Mouse (Mus musculus): Measurements from ENCODE around the gene Parvg.

Parvg gene

GRCm38 (mm10) chr15:84351342-84351741, 27.5 kb downstream of the Parvg start:
- DNase-seq (ENCODE audit: low read depth, low spot score) = no peak

- no peak for DNase-seq (ENCODE audit: low read depth, low spot score)
Observed at GRCm38 (mm10) chr15:84351915-84352844, 28.4 kb downstream of the Parvg start.

GRCm38 (mm10) chr15:84355081-84355480, 31.3 kb downstream of the Parvg start:
- no peak for DNase-seq (ENCODE audit: low read depth, low spot score)

- no peak for DNase-seq (ENCODE audit: low read depth, low spot score)
Observed at GRCm38 (mm10) chr15:84364746-84365145, 40.9 kb downstream of the Parvg start.

- DNase-seq (ENCODE audit: low read depth, low spot score) = no peak
Observed at GRCm38 (mm10) chr15:84365675-84366381, 42.0 kb downstream of the Parvg start.

GRCm38 (mm10) chr15:84366574-84366989, 42.8 kb downstream of the Parvg start:
- no peak for DNase-seq (ENCODE audit: low read depth, low spot score)

GRCm38 (mm10) chr15:84367402-84367801, 43.6 kb downstream of the Parvg start:
- no peak for DNase-seq (ENCODE audit: low read depth, low spot score)

- no peak for DNase-seq (ENCODE audit: low read depth, low spot score)
Observed at GRCm38 (mm10) chr15:84372801-84373200, 49.0 kb downstream of the Parvg start.

- no peak for DNase-seq (ENCODE audit: low read depth, low spot score)
Observed at GRCm38 (mm10) chr15:84378734-84379133, 54.9 kb downstream of the Parvg start.

- no peak for DNase-seq (ENCODE audit: low read depth, low spot score)
Observed at GRCm38 (mm10) chr15:84380181-84380580, 56.4 kb downstream of the Parvg start.

- peak; percentile 83 for DNase-seq (ENCODE audit: low read depth, low spot score)
Observed at GRCm38 (mm10) chr15:84384066-84384465, 60.2 kb downstream of the Parvg start.

GRCm38 (mm10) chr15:84385995-84386565, 62.3 kb downstream of the Parvg start:
- DNase-seq (ENCODE audit: low read depth, low spot score) = no peak

GRCm38 (mm10) chr15:84388698-84389131, 64.9 kb downstream of the Parvg start:
- no peak for DNase-seq (ENCODE audit: low read depth, low spot score)

- no peak for DNase-seq (ENCODE audit: low read depth, low spot score)
Observed at GRCm38 (mm10) chr15:84392131-84392530, 68.3 kb downstream of the Parvg start.
